Mouse (Mus musculus) CH12.LX (cell line): Measurements from ENCODE around the gene Grin3b. TPM values are rescaled to one million over a fixed set of nuclear protein-coding genes. Genes with fewer than 3 reads are reported as not detected.

Experiments used
- DNase-seq: peaks from one replicate; pipeline ENCODE4 v3.0.0-alpha.2; 2013; ENCODE audit errors: extremely low read depth
- H3K27ac ChIP-seq: 2 replicates; pipeline ENCODE4 v1.5.1; 2012; ENCODE audit warnings: low read depth, mild to moderate bottlenecking, control low read depth, moderate library complexity; ENCODE audit not compliant: insufficient read depth
- H3K27me3 ChIP-seq: replicated peaks from 2 replicates; pipeline ENCODE3; 2012; ENCODE audit warnings: inconsistent platforms
- H3K36me3 ChIP-seq, 2 experiments: replicated peaks in 1 of 2; 2 replicates each; pipeline versions ENCODE3 to v1.6.1; 2012; ENCODE audit warnings: inconsistent platforms in 1 of 2, low read length in 1 of 2, mild to moderate bottlenecking in 1 of 2, mixed read lengths in 1 of 2, moderate library complexity in 1 of 2; ENCODE audit not compliant: control insufficient read depth in 1 of 2, insufficient read depth in 1 of 2
- H3K4me1 ChIP-seq, 2 experiments: 2 replicates each; pipeline ENCODE4 v1.6.1; 2012; ENCODE audit warnings: inconsistent platforms in 1 of 2, moderate library complexity in 1 of 2; ENCODE audit not compliant: insufficient read depth in 2 of 2, control insufficient read depth in 1 of 2
- H3K4me2 ChIP-seq: 2 replicates; pipeline ENCODE4 v1.6.1; 2012; ENCODE audit warnings: low read depth, mild to moderate bottlenecking, control low read depth; ENCODE audit not compliant: poor library complexity, insufficient read depth, severe bottlenecking
- H3K4me3 ChIP-seq, 3 experiments: fragments of 150-350 bp in 1 of 3; sonication (generic) in 1 of 3; replicated peaks in 1 of 3; 2 replicates each; pipeline versions ENCODE3 to v1.5.1; 2011 to 2012; ENCODE audit warnings: low read depth in 2 of 3, low read length in 2 of 3, mild to moderate bottlenecking in 2 of 3, moderate library complexity in 2 of 3, control low read depth in 1 of 3, improper control_type of control experiment in 1 of 3, inconsistent platforms in 1 of 3, mixed read lengths in 1 of 3; ENCODE audit not compliant: poor library complexity in 1 of 3
- H3K79me2 ChIP-seq: replicated peaks from 2 replicates; pipeline ENCODE4 v1.6.1; 2012; ENCODE audit warnings: mild to moderate bottlenecking, moderate library complexity; ENCODE audit not compliant: control insufficient read depth, poor library complexity, insufficient read depth, severe bottlenecking; ENCODE audit errors: extremely low read depth
- H3K9ac ChIP-seq: 2 replicates; pipeline ENCODE4 v1.6.1; 2012; ENCODE audit warnings: low read depth, mild to moderate bottlenecking, control low read depth, moderate library complexity; ENCODE audit not compliant: insufficient read depth
- H3K9me3 ChIP-seq: replicated peaks from 2 replicates; pipeline ENCODE3; 2012; ENCODE audit warnings: low read length, inconsistent platforms, mixed read lengths
- BHLHE40 ChIP-seq: IDR thresholded peaks from 2 replicates; pipeline ENCODE4 v1.6.1; 2011; ENCODE audit warnings: mild to moderate bottlenecking, low read depth, low read length, improper control_type of control experiment
- CHD1 ChIP-seq: IDR thresholded peaks from 2 replicates; pipeline ENCODE4 v1.6.1; 2012; ENCODE audit warnings: low read depth, low read length, improper control_type of control experiment, inconsistent platforms
- CHD2 ChIP-seq: IDR thresholded peaks from 2 replicates; pipeline ENCODE4 v1.6.1; 2011; ENCODE audit warnings: low read length, improper control_type of control experiment
- CTCF ChIP-seq, 2 experiments: IDR thresholded peaks in 1 of 2; conservative IDR thresholded peaks in 1 of 2; 2 replicates each; pipeline ENCODE4 v1.5.1; 2011 to 2012; ENCODE audit warnings: low read depth in 2 of 2, low read length in 2 of 2, improper control_type of control experiment in 1 of 2, inconsistent platforms in 1 of 2, mild to moderate bottlenecking in 1 of 2, moderate library complexity in 1 of 2
- EP300 ChIP-seq: IDR thresholded peaks from 2 replicates; pipeline ENCODE4 v1.6.1; 2011; ENCODE audit warnings: low read length, improper control_type of control experiment
- GABPA ChIP-seq: IDR thresholded peaks from 2 replicates; pipeline ENCODE4 v1.6.1; 2012; ENCODE audit warnings: low read depth, low read length, improper control_type of control experiment, inconsistent platforms; ENCODE audit not compliant: insufficient replicate concordance
- IRF4 ChIP-seq: IDR thresholded peaks from 2 replicates; pipeline ENCODE4 v1.6.1; 2014; ENCODE audit warnings: low read depth, mild to moderate bottlenecking, inconsistent platforms, low read length, improper control_type of control experiment
- JUN ChIP-seq: IDR thresholded peaks from 2 replicates; pipeline ENCODE4 v1.6.1; 2011; ENCODE audit warnings: low read depth, mild to moderate bottlenecking, low read length, improper control_type of control experiment, moderate library complexity; ENCODE audit not compliant: insufficient read depth
- MAZ ChIP-seq: IDR thresholded peaks from 2 replicates; pipeline ENCODE4 v1.6.1; 2012; ENCODE audit warnings: low read depth, mild to moderate bottlenecking, inconsistent platforms, low read length, improper control_type of control experiment, moderate library complexity
- RAD21 ChIP-seq: IDR thresholded peaks from 2 replicates; pipeline ENCODE4 v1.6.1; 2011; ENCODE audit warnings: low read depth, mild to moderate bottlenecking, low read length, improper control_type of control experiment, moderate library complexity
- RCOR1 ChIP-seq: conservative IDR thresholded peaks from 2 replicates; pipeline ENCODE4 v1.6.1; 2012; ENCODE audit warnings: low read depth, mild to moderate bottlenecking, inconsistent platforms, low read length, improper control_type of control experiment
- SIN3A ChIP-seq: IDR thresholded peaks from 2 replicates; pipeline ENCODE4 v1.6.1; 2012; ENCODE audit warnings: low read length, improper control_type of control experiment, inconsistent platforms
- TBP ChIP-seq: conservative IDR thresholded peaks from 2 replicates; pipeline ENCODE4 v1.6.1; 2011; ENCODE audit warnings: low read depth, low read length, improper control_type of control experiment
- USF2 ChIP-seq: conservative IDR thresholded peaks from 2 replicates; pipeline ENCODE4 v1.6.1; 2011; ENCODE audit warnings: low read depth, low read length, improper control_type of control experiment
- dilution Hi-C: fragments of 300-500 bp; cut with MboI; formaldehyde crosslinking; loops from 2 replicates; pipeline ENCODE4 v1.14.3; 2020; ENCODE audit warnings: low sequenced_read_pairs; ENCODE audit not compliant: extremely low pct_unique_long_range_greater_than_20kb, extremely low pct_ligation_motif_present
- in situ Hi-C: fragments of 300-500 bp; cut with MboI; formaldehyde crosslinking; loops from 3 replicates; pipeline ENCODE4 v1.14.3; 2019; ENCODE audit warnings: low sequenced_read_pairs, low pct_ligation_motif_present, low pct_unique_long_range_greater_than_20kb, mixed read lengths
- polyA plus RNA-seq: library from polyadenylated mRNA; unstranded; fragments of >175 nt; gene quantifications from 2 replicates; pipeline ENCODE4 v1.2.1, GENCODE M21; 2012; ENCODE audit warnings: low read depth; ENCODE audit not compliant: insufficient read length
- total RNA-seq, 2 experiments: library from RNA; depleted of rRNA; stranded (reverse); fragments of 300-350 nt in 1 of 2; fragments of >200 nt in 1 of 2; gene quantifications; 2 replicates each; pipeline ENCODE4 v1.2.3; 2012 to 2014

Grin3b gene
- total and polyA plus RNA-seq, 3 experiments: 0.27 to 0.59 (median 0.56) TPM

DNA sequence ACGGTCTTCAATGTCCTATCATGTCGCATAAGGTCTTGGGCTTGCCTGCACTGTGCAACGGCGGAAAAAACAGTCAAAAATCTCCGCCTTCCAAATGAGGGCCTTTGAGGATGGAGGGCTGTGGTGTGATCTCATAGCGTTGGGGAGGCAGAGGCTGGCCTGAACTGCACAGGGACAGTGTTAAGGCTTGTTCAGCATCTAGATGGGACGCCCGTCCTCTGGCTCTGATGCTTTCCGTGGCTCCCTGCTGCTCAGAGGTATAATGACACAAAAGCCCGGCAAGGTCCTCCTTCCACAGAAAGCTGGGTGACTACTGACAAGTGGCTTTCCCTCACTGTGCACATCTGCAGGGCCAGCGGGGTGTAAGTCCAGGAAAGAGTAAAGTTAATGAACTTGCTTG is 49.7 kb downstream of the Grin3b start:
- no peak overlapping the region for H3K27ac ChIP-seq
- H3K9me3 ChIP-seq: no peaks in the 10 kb centered on the region
- no peak for DNase-seq
- H3K4me1 ChIP-seq: peaks cover 27 to 51% of the 10 kb centered on the region in 2 experiments
- no peak overlapping the region for H3K4me2 ChIP-seq
- no peak overlapping the region for H3K4me3 ChIP-seq
- in situ Hi-C loops (no loop called here), dilution Hi-C loops (no loop called here)
- peaks cover 8% of the 10 kb centered on the region for H3K79me2 ChIP-seq
- no peak for TF ChIP-seq MAZ
- no peak for TF ChIP-seq CHD2
- TF ChIP-seq JUN: no peak
- TF ChIP-seq CHD1: no peak
- no peak for TF ChIP-seq BHLHE40
- no peak for TF ChIP-seq IRF4
- no peak for TF ChIP-seq RCOR1
- TF ChIP-seq EP300: no peak
- TF ChIP-seq TBP: no peak
- TF ChIP-seq GABPA: no peak
- no peak for TF ChIP-seq CTCF (conservative IDR thresholded peaks at IDR 0.05 in 1 of 2, IDR thresholded peaks at IDR 0.05 in 1 of 2; ENCODE audit: low read depth in 2 of 2, low read length in 2 of 2)
- no peak for TF ChIP-seq USF2
- no peak for TF ChIP-seq RAD21
- TF ChIP-seq SIN3A: no peak
- no peaks in the 10 kb centered on the region for H3K27me3 ChIP-seq
- no peak overlapping the region for H3K9ac ChIP-seq
- H3K36me3 ChIP-seq: peaks cover 31 to 61% of the 10 kb centered on the region in 2 experiments

DNA sequence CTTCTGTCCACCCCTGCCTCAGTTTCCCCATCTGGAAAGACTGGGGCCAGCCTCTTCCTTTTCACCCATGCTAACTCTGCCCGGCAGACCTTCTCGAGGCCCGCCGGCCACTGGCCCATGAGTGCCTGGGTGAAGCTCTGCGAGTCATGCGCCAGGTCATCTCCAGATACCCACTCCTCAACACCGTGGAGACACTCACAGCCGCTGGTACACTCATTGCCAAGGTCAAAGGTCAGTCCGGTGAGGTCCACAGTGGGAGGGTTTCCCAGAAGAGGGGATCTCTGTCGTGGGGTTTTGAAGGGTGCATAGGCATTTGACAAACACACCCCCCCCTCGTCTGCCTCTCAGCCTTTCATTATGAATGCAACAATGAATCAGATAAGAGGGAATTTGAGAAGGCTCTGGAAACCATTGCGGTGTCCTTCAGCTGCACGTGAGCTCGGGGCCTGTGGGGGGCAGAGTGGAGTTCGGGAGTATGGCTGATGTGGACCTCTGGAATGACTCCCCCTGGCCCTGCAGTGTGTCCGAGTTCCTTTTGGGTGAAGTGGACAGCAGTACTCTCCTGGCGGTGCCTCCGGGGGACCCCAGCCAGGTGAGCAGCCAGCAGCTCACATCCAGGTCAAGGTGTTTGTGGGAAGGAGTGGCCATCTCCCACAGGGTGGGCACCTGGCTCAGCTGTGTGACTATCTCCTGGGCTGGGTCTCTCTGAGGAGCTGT is 50.2 kb downstream of the Grin3b start:
- peaks cover 33 to 61% of the 10 kb centered on the region in 2 experiments for H3K36me3 ChIP-seq
- in situ Hi-C loops (no loop called here), dilution Hi-C loops (no loop called here)
- no peak overlapping the region for H3K4me3 ChIP-seq
- no peak overlapping the region for H3K4me2 ChIP-seq
- DNase-seq: no peak
- H3K27me3 ChIP-seq: no peaks in the 10 kb centered on the region
- H3K4me1 ChIP-seq: peaks cover 33 to 52% of the 10 kb centered on the region in 2 experiments
- H3K27ac ChIP-seq: no peak overlapping the region
- H3K79me2 ChIP-seq: peaks cover 8% of the 10 kb centered on the region
- peak in 1 of 2 experiments; percentile 9; a peak in 1 of 4 replicates for TF ChIP-seq CTCF (conservative IDR thresholded peaks at IDR 0.05 in 1 of 2, IDR thresholded peaks at IDR 0.05 in 1 of 2; ENCODE audit: low read depth in 2 of 2, low read length in 2 of 2)
- TF ChIP-seq GABPA: no peak
- H3K9ac ChIP-seq: no peak overlapping the region
- no peaks in the 10 kb centered on the region for H3K9me3 ChIP-seq
